Mouse (Mus musculus) gastrocnemius, postnatal 36 days (tissue): ENCODE data around the gene Natd1. TPM values are rescaled to one million over a fixed set of nuclear protein-coding genes. Genes with fewer than 3 reads are reported as not detected.
"Not testable (repeated sequence)": the region's sequence is repeated elsewhere in the genome, so short reads cannot be mapped to it uniquely, and the experiment has no call there.

Experiments used
- DNase-seq, 2 experiments: peaks; one replicate each; pipeline ENCODE4 v3.0.0; 2022
- intact Hi-C: fragments of 180-260 bp; cut with DNase I; formaldehyde crosslinking; loops from one replicate; pipeline ENCODE4 v1.15.1; 2025
- total RNA-seq, 2 experiments: library from RNA; stranded (reverse); gene quantifications; 2 replicates each; pipeline ENCODE4 v1.2.3; 2021

Natd1 gene
- total RNA-seq, 2 experiments from 2014 or later = 6.8 to 9.6 TPM

- DNase-seq = no peak
- intact Hi-C loops = no loop called here
Observed at GRCm38 (mm10) chr11:60902486-60902885, 12.1 kb downstream of the Natd1 start.

DNA sequence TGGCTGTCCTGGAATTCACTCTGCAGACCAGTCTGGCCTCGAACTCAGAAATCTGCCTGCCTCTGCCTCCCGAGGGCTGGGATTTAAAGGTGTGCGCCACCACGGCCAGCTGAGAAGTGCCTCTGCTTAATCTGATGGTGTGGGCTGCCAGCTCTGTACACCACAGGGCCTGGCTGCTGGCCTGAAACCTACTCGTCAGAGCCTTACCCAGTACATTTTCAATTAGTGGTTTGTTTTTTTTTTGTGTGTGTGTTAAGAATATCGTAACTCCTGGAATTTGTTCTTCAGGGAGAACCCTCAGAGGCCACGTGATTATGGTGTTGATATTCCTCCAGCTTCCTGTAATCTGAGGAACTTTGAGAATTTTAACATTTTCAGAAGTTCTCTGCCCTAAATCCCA is 12.5 kb downstream of the Natd1 start:
- no peak for DNase-seq
- intact Hi-C loops = no loop called here

GRCm38 (mm10) chr11:60895915-60896314 is 18.6 kb downstream of the Natd1 start:
- DNase-seq = no peak
- intact Hi-C loops = no loop called here

DNA sequence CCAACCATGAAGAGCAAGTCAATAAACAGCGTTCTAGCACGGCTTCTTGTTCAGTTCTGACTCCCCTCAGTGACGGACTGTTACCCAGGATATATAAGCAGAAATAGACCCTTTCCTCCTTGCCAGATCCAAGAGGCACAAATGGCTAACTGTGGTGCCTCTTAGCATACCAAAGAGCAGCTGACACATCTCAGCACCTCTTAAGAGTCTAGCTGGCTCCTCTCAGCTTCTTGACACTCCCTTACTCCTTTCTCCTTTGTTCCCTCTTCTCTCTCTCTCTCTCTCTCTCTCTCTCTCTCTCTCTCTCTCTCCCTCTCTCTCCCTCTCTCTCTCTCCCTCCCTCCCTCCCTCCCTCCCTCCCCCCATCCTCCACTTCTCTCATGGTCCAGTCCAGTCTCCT is 23.8 kb downstream of the Natd1 start:
- intact Hi-C loops = no loop called here
- DNase-seq = no peak

GRCm38 (mm10) chr11:60890286-60890685 is 24.3 kb downstream of the Natd1 start:
- DNase-seq = no peak
- intact Hi-C loops = no loop called here

GRCm38 (mm10) chr11:60889861-60890260 is 24.7 kb downstream of the Natd1 start:
- no peak for DNase-seq
- intact Hi-C loops = no loop called here

DNA sequence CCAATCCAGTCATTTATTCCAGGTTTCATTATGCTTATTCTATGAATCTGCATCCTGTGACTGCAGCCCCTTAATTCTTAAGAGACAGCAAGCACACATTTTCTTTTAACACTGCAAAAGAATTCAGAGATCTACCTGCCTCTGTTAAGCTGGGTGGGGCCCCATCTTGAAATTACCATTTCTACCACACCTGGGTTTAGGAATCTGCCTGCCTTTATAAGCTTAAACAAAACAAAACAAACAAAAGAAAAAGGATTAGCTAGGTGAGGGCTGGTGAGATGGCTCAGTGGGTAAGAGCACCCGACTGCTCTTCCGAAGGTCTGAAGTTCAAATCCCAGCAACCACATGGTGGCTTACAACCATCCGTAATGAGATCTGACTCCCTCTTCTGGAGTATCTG is 27.6 kb downstream of the Natd1 start:
- intact Hi-C loops, DNase-seq: not testable (repeated sequence)

- no peak for DNase-seq
- intact Hi-C loops = no loop called here
Observed at GRCm38 (mm10) chr11:60882386-60882785, 32.2 kb downstream of the Natd1 start.

GRCm38 (mm10) chr11:60880559-60880958 is 34.0 kb downstream of the Natd1 start:
- DNase-seq = no peak
- intact Hi-C loops = no loop called here

DNA sequence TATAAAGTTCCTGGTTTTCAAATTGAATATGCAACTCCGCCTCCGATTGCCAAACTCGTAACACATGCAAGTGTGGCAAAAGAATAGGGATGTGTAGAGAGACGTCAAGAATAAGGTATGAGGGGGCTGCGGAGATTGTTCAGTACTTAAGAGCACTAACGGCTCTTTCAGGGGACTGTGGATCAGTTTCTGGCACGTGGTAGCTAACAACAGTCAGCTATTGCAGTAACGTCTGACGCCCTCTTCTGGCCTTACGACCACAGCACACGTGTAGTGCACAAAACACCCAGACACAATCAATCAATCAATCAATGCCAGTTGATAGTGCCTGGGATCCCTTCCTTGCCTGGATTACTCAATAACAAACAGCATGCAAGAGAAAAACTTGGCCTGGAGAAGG is 35.1 kb downstream of the Natd1 start:
- DNase-seq = no peak
- intact Hi-C loops = loop anchor here (2.0 to 5.0 kb wide), 2 partner anchors 49 to 177 kb away; partner anchors contain the start of gene Dhrs7b

GRCm38 (mm10) chr11:60878675-60879294 is 35.8 kb downstream of the Natd1 start, which contains the start of gene Tmem11:
Tmem11 (minus strand) TSS chr11:60879272.
- intact Hi-C loops = loop anchor here (2.0 to 5.0 kb wide), 2 partner anchors 48 to 176 kb away; partner anchors contain the start of gene Dhrs7b
- peak; percentile 87 to 90 for DNase-seq

- intact Hi-C loops = loop anchor here (2.0 to 5.0 kb wide), 2 partner anchors 47 to 176 kb away; partner anchors contain the start of gene Dhrs7b
- peak in 1 of 2 experiments; percentile 30 for DNase-seq
Observed at GRCm38 (mm10) chr11:60878056-60878612, 36.4 kb downstream of the Natd1 start.

DNA sequence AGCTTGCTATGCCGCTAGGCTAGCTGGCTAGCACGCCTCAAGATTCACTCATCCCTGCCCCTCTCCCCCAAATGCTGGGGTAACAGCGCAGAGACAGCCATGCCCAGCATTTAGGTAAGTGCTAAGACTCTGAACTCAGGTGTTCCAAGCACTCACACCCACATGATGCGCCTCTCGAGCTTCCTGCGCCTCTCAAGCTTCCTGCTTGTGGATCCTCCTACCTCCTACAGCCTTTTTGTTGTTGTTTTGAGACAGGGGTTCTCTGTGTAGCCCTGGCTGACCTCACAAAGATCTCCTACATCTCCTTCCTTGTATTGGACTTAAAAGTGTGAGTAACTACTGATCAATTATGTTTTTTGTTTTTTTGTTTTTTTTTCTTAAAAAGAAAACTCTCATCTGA is 41.4 kb downstream of the Natd1 start:
- intact Hi-C loops = no loop called here

GRCm38 (mm10) chr11:60871409-60871808 is 43.1 kb downstream of the Natd1 start:
- intact Hi-C loops = no loop called here
- DNase-seq = no peak

More for the DNA sequence above, 41.4 kb downstream of the Natd1 start:
- no peak for DNase-seq

DNA sequence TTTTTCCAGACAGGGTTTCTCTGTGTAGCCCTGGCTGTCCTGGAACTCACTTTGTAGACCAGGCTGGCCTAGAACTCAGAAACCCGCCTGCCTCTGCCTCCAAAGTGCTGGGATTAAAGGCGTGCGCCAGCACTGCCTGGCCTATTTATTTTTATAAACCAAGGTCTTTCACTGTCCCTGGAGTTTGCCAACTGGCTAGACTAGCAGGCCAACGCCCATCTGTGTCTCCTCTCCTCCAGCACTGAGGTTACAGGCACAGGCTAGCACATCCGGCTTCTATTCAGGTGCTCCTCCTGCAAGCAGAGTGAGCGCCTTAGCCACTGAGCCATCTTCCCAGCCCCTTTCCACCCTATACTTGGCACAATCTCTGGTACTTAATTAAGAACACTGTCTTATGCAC is 45.1 kb downstream of the Natd1 start:
- intact Hi-C loops, DNase-seq: not testable (repeated sequence)

- no peak for DNase-seq
- intact Hi-C loops = no loop called here
Observed at GRCm38 (mm10) chr11:60867904-60868303, 46.6 kb downstream of the Natd1 start.

GRCm38 (mm10) chr11:60867456-60867855 is 47.1 kb downstream of the Natd1 start:
- DNase-seq = no peak
- intact Hi-C loops = no loop called here

DNA sequence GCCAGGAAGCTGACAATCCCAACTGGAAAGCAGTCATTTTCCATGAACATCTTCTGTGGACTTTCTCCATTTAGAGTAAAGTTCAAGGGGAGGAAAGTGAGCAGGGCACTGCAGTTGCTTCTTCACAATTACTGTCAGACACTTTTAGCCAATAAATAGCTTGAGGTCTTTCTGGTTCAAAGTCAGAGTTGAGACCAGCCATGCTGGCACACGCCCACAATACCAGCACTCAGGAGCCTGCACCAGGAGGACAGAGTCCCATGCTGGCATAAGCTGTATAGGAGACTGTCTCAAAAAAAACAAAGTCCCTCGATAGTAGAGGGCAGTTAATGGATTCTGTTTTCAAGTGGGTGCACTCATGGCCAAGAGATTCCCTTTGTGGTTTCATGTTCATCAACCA is 48.5 kb downstream of the Natd1 start:
- no peak for DNase-seq
- intact Hi-C loops = no loop called here

DNA sequence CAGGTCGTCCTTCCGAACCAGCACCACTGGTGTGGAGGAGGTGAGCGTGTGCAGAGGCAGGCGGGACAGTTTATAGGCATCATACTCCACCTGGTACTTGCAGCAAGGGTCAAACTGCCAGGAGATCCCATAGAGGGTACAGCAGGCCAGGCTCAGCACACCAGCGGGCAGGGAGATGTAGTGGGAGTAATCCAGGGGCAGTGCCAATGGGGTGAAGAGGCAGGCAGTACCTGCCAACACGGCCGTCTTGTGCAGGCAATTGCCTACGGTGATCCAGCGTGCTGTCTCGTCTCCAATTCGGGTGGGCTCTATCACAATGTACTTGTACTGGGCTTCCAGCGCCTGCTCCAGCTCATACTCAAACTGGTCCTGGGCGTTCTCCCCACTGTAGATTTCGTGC is 49.6 kb downstream of the Natd1 start:
- intact Hi-C loops = no loop called here
- DNase-seq = no peak

- intact Hi-C loops = no loop called here
- no peak for DNase-seq
Observed at GRCm38 (mm10) chr11:60864166-60864565, 50.4 kb downstream of the Natd1 start.

- intact Hi-C loops = no loop called here
- no peak for DNase-seq
Observed at GRCm38 (mm10) chr11:60863196-60863595, 51.4 kb downstream of the Natd1 start.

- intact Hi-C loops = no loop called here
- no peak for DNase-seq
Observed at GRCm38 (mm10) chr11:60861993-60862392, 52.6 kb downstream of the Natd1 start.
